Mouse (Mus musculus): Measurements from ENCODE around the gene Gm42906. TPM values are rescaled to one million over a fixed set of nuclear protein-coding genes. Genes with fewer than 3 reads are reported as not detected.

Gene Gm42906
- total and polyA plus RNA-seq, 3 experiments = not detected

DNA sequence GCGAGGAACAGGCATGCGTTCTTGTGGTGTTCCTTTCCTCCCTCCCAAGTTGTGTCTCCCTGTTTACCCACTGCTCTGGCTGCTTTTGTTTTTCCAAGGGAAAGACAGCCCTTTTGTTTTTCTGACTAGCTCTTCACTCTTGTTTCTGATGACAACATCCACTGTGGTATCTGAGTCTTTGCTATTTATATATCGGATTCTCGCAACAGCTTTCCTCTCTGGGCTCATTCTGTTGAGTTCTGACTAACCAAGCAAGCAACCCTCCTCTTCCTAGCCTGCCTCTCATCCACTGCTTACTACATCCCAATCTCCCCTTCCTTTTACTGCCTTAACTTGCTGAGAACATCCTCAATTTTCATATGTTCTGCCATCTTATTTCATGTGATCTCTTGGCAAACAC, 353.7 kb downstream of the Gm42906 start:
- TF ChIP-seq ZMIZ1 (IDR thresholded peaks at IDR 0.05; ENCODE audit: low read depth, low read length) = no peak
- TF ChIP-seq SIN3A (IDR thresholded peaks at IDR 0.05; ENCODE audit: low read length) = no peak
- no peak for TF ChIP-seq USF1 (IDR thresholded peaks at IDR 0.05; ENCODE audit: low read depth, low read length)
- no peak for TF ChIP-seq TBP (conservative IDR thresholded peaks at IDR 0.05; ENCODE audit: low read depth, low read length)
- TF ChIP-seq KAT2A (IDR thresholded peaks at IDR 0.05; ENCODE audit: insufficient replicate concordance, low read length) = no peak
- no peak for TF ChIP-seq EP300 (IDR thresholded peaks at IDR 0.05; ENCODE audit: low read length)
- no peak for TF ChIP-seq MAFK (IDR thresholded peaks at IDR 0.05; ENCODE audit: insufficient replicate concordance, low read length)
- no peak for TF ChIP-seq E2F4 (IDR thresholded peaks at IDR 0.05; ENCODE audit: insufficient replicate concordance, low read depth, low read length)
- TF ChIP-seq CTCF (conservative IDR thresholded peaks at IDR 0.05 in 1 of 2, IDR thresholded peaks at IDR 0.05 in 1 of 2; ENCODE audit: low read depth in 2 of 2, low read length in 2 of 2) = no peak
- TF ChIP-seq POLR2AphosphoS2 (IDR thresholded peaks at IDR 0.05; ENCODE audit: low read depth, low read length) = no peak
- TF ChIP-seq TCF12 (IDR thresholded peaks at IDR 0.05; ENCODE audit: low read depth, low read length) = no peak
- no peak for TF ChIP-seq RCOR1 (conservative IDR thresholded peaks at IDR 0.05; ENCODE audit: low read depth, low read length)
- no peak for TF ChIP-seq MEF2A (IDR thresholded peaks at IDR 0.05; ENCODE audit: borderline replicate concordance, low read depth, low read length)
- TF ChIP-seq USF2 (conservative IDR thresholded peaks at IDR 0.05; ENCODE audit: low read depth, low read length) = no peak
- dilution Hi-C loops (cut with MboI; ENCODE audit: extremely low pct_ligation_motif_present, extremely low pct_unique_long_range_greater_than_20kb, low sequenced_read_pairs) (no loop called here), in situ Hi-C loops (cut with MboI; ENCODE audit: low pct_ligation_motif_present, low pct_unique_long_range_greater_than_20kb, low sequenced_read_pairs) (no loop called here)
- peaks cover 70 to 98% of the 10 kb centered on the region in 2 experiments for H3K36me3 ChIP-seq (replicated peaks in 1 of 2; ENCODE audit: control insufficient read depth in 1 of 2, insufficient read depth in 1 of 2, low read length in 1 of 2)
- no peak for DNase-seq (ENCODE audit: extremely low read depth)
- H3K27ac ChIP-seq (ENCODE audit: insufficient read depth, low read depth) = no peak overlapping the region
- no peaks in the 10 kb centered on the region for H3K27me3 ChIP-seq (replicated peaks)
- H3K79me2 ChIP-seq (replicated peaks; ENCODE audit: control insufficient read depth, extremely low read depth, insufficient read depth, poor library complexity, severe bottlenecking) = peaks cover 42% of the 10 kb centered on the region
- H3K9ac ChIP-seq (ENCODE audit: insufficient read depth, low read depth) = no peak overlapping the region
- H3K4me2 ChIP-seq (ENCODE audit: insufficient read depth, low read depth, poor library complexity, severe bottlenecking) = no peak overlapping the region
- peaks cover 17% of the 10 kb centered on the region for H3K9me3 ChIP-seq (replicated peaks; ENCODE audit: low read length)
- H3K4me3 ChIP-seq (replicated peaks in 1 of 3; ENCODE audit: low read depth in 2 of 3, low read length in 2 of 3, poor library complexity in 1 of 3) = no peak overlapping the region
- H3K4me1 ChIP-seq (ENCODE audit: control insufficient read depth in 1 of 2, insufficient read depth in 2 of 2) = no peaks in the 10 kb centered on the region

DNA sequence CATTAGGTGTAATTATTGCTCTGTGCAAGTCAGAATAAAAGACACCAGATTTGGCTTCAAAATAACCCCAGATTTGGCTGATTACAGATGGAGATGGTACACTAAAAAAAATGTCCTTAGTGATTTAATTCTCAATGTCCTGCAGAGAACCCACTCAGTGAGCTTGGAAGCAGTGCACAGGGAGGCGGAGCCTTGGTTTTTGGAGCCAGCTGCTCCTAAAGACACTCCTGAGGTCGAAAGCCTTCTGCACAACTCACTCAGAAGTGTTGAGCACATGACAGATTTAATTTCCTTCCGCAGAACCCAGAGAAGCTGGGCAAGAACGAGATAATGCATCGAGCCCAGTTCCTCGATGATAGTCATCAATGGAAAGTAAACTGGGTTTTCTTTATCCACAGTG, 356.5 kb downstream of the Gm42906 start:
- in situ Hi-C loops (cut with MboI; ENCODE audit: low pct_ligation_motif_present, low pct_unique_long_range_greater_than_20kb, low sequenced_read_pairs) (no loop called here), dilution Hi-C loops (cut with MboI; ENCODE audit: extremely low pct_ligation_motif_present, extremely low pct_unique_long_range_greater_than_20kb, low sequenced_read_pairs) (no loop called here)

More for the DNA sequence above, 356.5 kb downstream of the Gm42906 start:
- Histone ChIP-seq H3K27ac (ENCODE audit: insufficient read depth, low read depth) (no peak overlapping the region), H3K36me3 (replicated peaks in 1 of 2; ENCODE audit: control insufficient read depth in 1 of 2, insufficient read depth in 1 of 2, low read length in 1 of 2) (peaks cover 64 to 98% of the 10 kb centered on the region in 2 experiments), H3K9ac (ENCODE audit: insufficient read depth, low read depth) (no peak overlapping the region), H3K27me3 (replicated peaks) (no peaks in the 10 kb centered on the region), H3K9me3 (replicated peaks; ENCODE audit: low read length) (peaks cover 11% of the 10 kb centered on the region), H3K4me1 (ENCODE audit: control insufficient read depth in 1 of 2, insufficient read depth in 2 of 2) (no peaks in the 10 kb centered on the region), H3K4me3 (replicated peaks in 1 of 3; ENCODE audit: low read depth in 2 of 3, low read length in 2 of 3, poor library complexity in 1 of 3) (no peak overlapping the region), H3K79me2 (replicated peaks; ENCODE audit: control insufficient read depth, extremely low read depth, insufficient read depth, poor library complexity, severe bottlenecking) (peaks cover 34% of the 10 kb centered on the region), H3K4me2 (ENCODE audit: insufficient read depth, low read depth, poor library complexity, severe bottlenecking) (no peak overlapping the region)
- TF ChIP-seq JUN (IDR thresholded peaks at IDR 0.05; ENCODE audit: insufficient read depth, low read depth, low read length) (no peak), MAX (IDR thresholded peaks at IDR 0.05; ENCODE audit: low read length) (no peak), ZKSCAN1 (IDR thresholded peaks at IDR 0.05; ENCODE audit: borderline replicate concordance, low read depth, low read length) (no peak), NRF1 (IDR thresholded peaks at IDR 0.05; ENCODE audit: low read depth, low read length) (no peak), TBP (conservative IDR thresholded peaks at IDR 0.05; ENCODE audit: low read depth, low read length) (no peak), EP300 (IDR thresholded peaks at IDR 0.05; ENCODE audit: low read length) (no peak), CHD1 (IDR thresholded peaks at IDR 0.05; ENCODE audit: low read depth, low read length) (no peak), RCOR1 (conservative IDR thresholded peaks at IDR 0.05; ENCODE audit: low read depth, low read length) (no peak), SMC3 (IDR thresholded peaks at IDR 0.05; ENCODE audit: low read depth, low read length) (no peak), USF1 (IDR thresholded peaks at IDR 0.05; ENCODE audit: low read depth, low read length) (no peak), POLR2A (IDR thresholded peaks at IDR 0.05; ENCODE audit: low read depth, low read length) (no peak)
- DNase-seq (ENCODE audit: extremely low read depth) = no peak
